Comparison of ENCODE assay signal across 8 mouse cellular contexts in genomic region chr6:13070485-13070884, GRCm38 (mm10). TPM values are rescaled to one million over a fixed set of nuclear protein-coding genes. Genes with fewer than 3 reads are reported as not detected.
DNase-seq lines count a peak whose midpoint lies in the region; ATAC-seq and TF ChIP-seq lines count a peak whose summit lies in the region.

No protein-coding gene starts in this region.

- H3K9ac ChIP-seq in forebrain, postnatal 0 days: peak overlapping the region; percentile 96
- peak overlapping the region; percentile 95 for H3K9ac ChIP-seq in intestine, embryonic 14.5 days (ENCODE audit: low read length)
- peak overlapping the region; percentile 91 for H3K9ac ChIP-seq in liver, embryonic 16.5 days (ENCODE audit: low read depth, low read length)
- H3K9ac ChIP-seq in stomach, embryonic 14.5 days (replicated peaks; ENCODE audit: low read depth, low read length): no peak overlapping the region; the same call in 1 of the 2 replicates

- TF ChIP-seq CTCF in forebrain, postnatal 0 days (IDR thresholded peaks at IDR 0.05; ENCODE audit: low read depth): no peak

- ATAC-seq in forebrain, postnatal 0 days: peak; percentile 4; the same call in 1 of the 2 replicates
- ATAC-seq in intestine, embryonic 14.5 days (replicated peaks; ENCODE audit: low FRiP score, low TSS enrichment, low read depth): 0 out of 2 replicates have a peak, but pooled peaks have one; percentile 5
- ATAC-seq in liver, embryonic 16.5 days (ENCODE audit: low read depth): no peak
- ATAC-seq in stomach, embryonic 14.5 days (ENCODE audit: insufficient number of reproducible peaks, insufficient read depth, low FRiP score, low read depth): no peak
- no peak for ATAC-seq in monocyte, adult 5-6 weeks (replicated peaks; ENCODE audit: insufficient number of reproducible peaks, low FRiP score, low TSS enrichment, poor library complexity, severe bottlenecking)

- peak; percentile 14 for DNase-seq in 3134 (ENCODE audit: extremely low read depth, insufficient read length, low spot score)
- DNase-seq in ES-CJ7 (ENCODE audit: low read depth, low spot score): peak; percentile 30
- DNase-seq in cerebellum, adult 11 months: peak; percentile 16
- no peak for DNase-seq in forebrain, postnatal 0 days
- no peak for DNase-seq in intestine, embryonic 14.5 days (ENCODE audit: low spot score)

- peak overlapping the region; percentile 62 for H3K4me2 ChIP-seq in forebrain, postnatal 0 days (ENCODE audit: low read depth)
- peak overlapping the region; percentile 68 for H3K4me2 ChIP-seq in intestine, embryonic 14.5 days (ENCODE audit: low read length)
- H3K4me2 ChIP-seq in liver, embryonic 16.5 days (ENCODE audit: low read depth, low read length): peak overlapping the region; percentile 65
- peak overlapping the region; percentile 60 for H3K4me2 ChIP-seq in stomach, embryonic 14.5 days (replicated peaks; ENCODE audit: low read depth, low read length)

- WGBS in forebrain, postnatal 0 days: 39% methylated on average over 4 of the region's 4 CpGs
- WGBS in intestine, embryonic 14.5 days: 41% methylated on average over 4 of the region's 4 CpGs
- 39% methylated on average over 4 of the region's 4 CpGs for WGBS in liver, embryonic 16.5 days (ENCODE audit: insufficient replicate concordance)
- WGBS in stomach, embryonic 14.5 days: 42% methylated on average over 4 of the region's 4 CpGs

- no peaks in the 10 kb centered on the region for H3K27me3 ChIP-seq in forebrain, postnatal 0 days (ENCODE audit: insufficient read depth, low read length)
- H3K27me3 ChIP-seq in intestine, embryonic 14.5 days (replicated peaks; ENCODE audit: control insufficient read depth, insufficient read depth, low read length): no peaks in the 10 kb centered on the region
- no peaks in the 10 kb centered on the region for H3K27me3 ChIP-seq in liver, embryonic 16.5 days (ENCODE audit: control insufficient read depth, insufficient read depth, low read depth, low read length)
- H3K27me3 ChIP-seq in stomach, embryonic 14.5 days (ENCODE audit: control insufficient read depth, insufficient read depth, low read length): no peaks in the 10 kb centered on the region

- H3K4me3 ChIP-seq in forebrain, postnatal 0 days (ENCODE audit: low read depth, low read length): peak overlapping the region; percentile 94
- peak overlapping the region; percentile 89 for H3K4me3 ChIP-seq in intestine, embryonic 14.5 days (ENCODE audit: low read depth, low read length)
- H3K4me3 ChIP-seq in liver, embryonic 16.5 days (ENCODE audit: low read depth, low read length): peak overlapping the region; percentile 80
- H3K4me3 ChIP-seq in stomach, embryonic 14.5 days (ENCODE audit: low read depth, low read length): peak overlapping the region; percentile 67

- peaks cover 4% of the 10 kb centered on the region; the same call in 1 of the 2 replicates for H3K4me1 ChIP-seq in forebrain, postnatal 0 days (ENCODE audit: insufficient read depth)
- H3K4me1 ChIP-seq in intestine, embryonic 14.5 days (replicated peaks; ENCODE audit: control insufficient read depth, insufficient read depth, low read length): peaks cover 4% of the 10 kb centered on the region; the same call in 1 of the 2 replicates
- peaks cover 7% of the 10 kb centered on the region for H3K4me1 ChIP-seq in liver, embryonic 16.5 days (ENCODE audit: control insufficient read depth, low read depth, low read length)
- 0 out of 2 replicates have a peak, but pooled peaks cover 4% of the 10 kb centered on the region for H3K4me1 ChIP-seq in stomach, embryonic 14.5 days (ENCODE audit: control insufficient read depth, insufficient read depth, low read length)

- no peak overlapping the region for H3K27ac ChIP-seq in forebrain, postnatal 0 days (ENCODE audit: low read depth, low read length)
- H3K27ac ChIP-seq in intestine, embryonic 14.5 days (ENCODE audit: low read depth): no peak overlapping the region
- peak overlapping the region; percentile 68 for H3K27ac ChIP-seq in liver, embryonic 16.5 days (ENCODE audit: low read length)
- no peak overlapping the region for H3K27ac ChIP-seq in stomach, embryonic 14.5 days (ENCODE audit: low read length)

- H3K9me3 ChIP-seq in forebrain, postnatal 0 days (ENCODE audit: low read length): no peaks in the 10 kb centered on the region
- no peaks in the 10 kb centered on the region for H3K9me3 ChIP-seq in intestine, embryonic 14.5 days (ENCODE audit: control insufficient read depth, low read length)
- no peaks in the 10 kb centered on the region for H3K9me3 ChIP-seq in liver, embryonic 16.5 days (replicated peaks; ENCODE audit: control insufficient read depth, low read length)
- no peaks in the 10 kb centered on the region for H3K9me3 ChIP-seq in stomach, embryonic 14.5 days (ENCODE audit: control insufficient read depth, low read depth, low read length)

- H3K36me3 ChIP-seq in forebrain, postnatal 0 days (ENCODE audit: insufficient read depth): peaks cover 13% of the 10 kb centered on the region
- peaks cover 31% of the 10 kb centered on the region for H3K36me3 ChIP-seq in intestine, embryonic 14.5 days (ENCODE audit: control insufficient read depth, insufficient read depth, low read length)
- no peaks in the 10 kb centered on the region; the same call in 1 of the 2 replicates for H3K36me3 ChIP-seq in liver, embryonic 16.5 days (ENCODE audit: control insufficient read depth, insufficient read depth)
- H3K36me3 ChIP-seq in stomach, embryonic 14.5 days (ENCODE audit: control insufficient read depth, insufficient read depth, low read length): peaks cover 10% of the 10 kb centered on the region; the same call in 1 of the 2 replicates

RNA-seq across cellular contexts. Expression of gene Tmem106b, which starts 0.9 kb away (rescaled TPM):
- 88.2 and 93.2 TPM in 2 replicates for total RNA-seq in forebrain, postnatal 0 days (2014; rRNA removed)
- 28.8 and 31.9 TPM in 2 replicates for polyA plus RNA-seq in forebrain, postnatal 0 days (2015; fragmentation: Nextera tagmentation; extraction: Ambion mirVana)
- 33.6 and 33.9 TPM in 2 replicates for polyA plus RNA-seq in intestine, embryonic 14.5 days (2014; fragmentation: Nextera tagmentation; extraction: Ambion mirVana)
- 10.6 and 12.2 TPM in 2 replicates for polyA plus RNA-seq in liver, embryonic 16.5 days (2015; fragmentation: Nextera tagmentation; extraction: Ambion mirVana)
- polyA plus RNA-seq in stomach, embryonic 14.5 days (2014; fragmentation: Nextera tagmentation; extraction: Ambion mirVana): 46.1 and 48.9 TPM in 2 replicates
- 42.0 to 68.4 TPM (median 46.9 TPM) in 3 replicates for total RNA-seq in monocyte, adult 5-6 weeks (2017)

Comparison
In these comparisons a context has a peak if more than half of its experiments do, and no peak if none do; other contexts are left out.
1. DNase-seq: peak in 3134 (single experiment), ES-CJ7 (single experiment) and cerebellum, adult 11 months (single experiment); none in forebrain, postnatal 0 days (single experiment) and intestine, embryonic 14.5 days (single experiment).
2. ATAC-seq: peak in forebrain, postnatal 0 days (single experiment) and intestine, embryonic 14.5 days (single experiment); none in liver, embryonic 16.5 days (single experiment), stomach, embryonic 14.5 days (single experiment) and monocyte, adult 5-6 weeks (single experiment).
3. Peak in every context shown above with its lines, with median percentiles within 50 percentile points of each other: H3K4me2 ChIP-seq and H3K4me3 ChIP-seq.